Mouse (Mus musculus) liver, embryonic 14.5 days (tissue): Measurements from ENCODE around the gene Oxgr1. TPM values are rescaled to one million over a fixed set of nuclear protein-coding genes. Genes with fewer than 3 reads are reported as not detected.

Source experiments
- ATAC-seq: fragments of 200-750 bp; cut with Nextera tagmentation; 2 replicates; pipeline ENCODE4 v1.8.0; 2017; ENCODE audit warnings: moderate number of reproducible peaks, mild to moderate bottlenecking, moderate library complexity; ENCODE audit not compliant: insufficient read depth
- DNase-seq, 3 experiments: peaks; one replicate each; pipeline ENCODE4 v3.0.0-alpha.2; 2012 to 2013; ENCODE audit warnings: low read depth in 3 of 3, low spot score in 3 of 3
- H3K27ac ChIP-seq: fragments of 300-500 bp; sonication (generic); 2 replicates; pipeline ENCODE4 v1.5.1; 2014; ENCODE audit warnings: moderate library complexity, mild to moderate bottlenecking, control low read depth, inconsistent platforms
- H3K27me3 ChIP-seq: fragments of 300-500 bp; sonication (generic); 2 replicates; pipeline ENCODE4 v1.6.1; 2014; ENCODE audit warnings: mild to moderate bottlenecking, low read length, moderate library complexity; ENCODE audit not compliant: control insufficient read depth, insufficient read depth
- H3K36me3 ChIP-seq: fragments of 300-500 bp; sonication (generic); replicated peaks from 2 replicates; pipeline ENCODE4 v1.6.1; 2014; ENCODE audit warnings: low read depth; ENCODE audit not compliant: control insufficient read depth, insufficient read depth
- H3K4me1 ChIP-seq, 2 experiments: fragments of 200-500 bp in 1 of 2; fragments of 300-500 bp in 1 of 2; sonication (generic) in 1 of 2; replicated peaks; 2 replicates each; pipeline ENCODE4 v1.6.1; 2012 to 2014; ENCODE audit warnings: antibody characterized with exemption in 1 of 2, inconsistent platforms in 1 of 2, low read length in 1 of 2; ENCODE audit not compliant: control insufficient read depth in 2 of 2, insufficient read depth in 2 of 2
- H3K4me2 ChIP-seq: fragments of 300-500 bp; sonication (generic); 2 replicates; pipeline ENCODE4 v1.6.1; 2014; ENCODE audit warnings: low read depth, mild to moderate bottlenecking, control low read depth, moderate library complexity
- H3K4me3 ChIP-seq, 2 experiments: fragments of 200-500 bp in 1 of 2; fragments of 300-500 bp in 1 of 2; sonication (generic) in 1 of 2; 2 replicates each; pipeline ENCODE4 v1.5.1; 2012 to 2014; ENCODE audit warnings: low read depth in 2 of 2, low read length in 2 of 2, mild to moderate bottlenecking in 2 of 2, control low read depth in 1 of 2, inconsistent platforms in 1 of 2, moderate library complexity in 1 of 2; ENCODE audit not compliant: insufficient read depth in 1 of 2
- H3K9ac ChIP-seq: fragments of 300-500 bp; sonication (generic); replicated peaks from 2 replicates; pipeline ENCODE4 v1.6.1; 2014; ENCODE audit warnings: mild to moderate bottlenecking, control low read depth, moderate library complexity
- H3K9me3 ChIP-seq: fragments of 300-500 bp; sonication (generic); 2 replicates; pipeline ENCODE4 v1.6.1; 2016; ENCODE audit warnings: low read length, mixed read lengths; ENCODE audit not compliant: control insufficient read depth
- CTCF ChIP-seq: IDR thresholded peaks from 2 replicates; pipeline ENCODE4 v1.5.1; 2016; ENCODE audit warnings: antibody characterized with exemption, low read depth, control low read depth
- EP300 ChIP-seq: IDR thresholded peaks from 2 replicates; pipeline ENCODE4 v1.6.1; 2016; ENCODE audit warnings: antibody characterized with exemption, low read depth
- WGBS: fragments of 180-500 bp; shearing (Covaris S2); extraction: QIAGEN DNeasy Blood & Tissue Kit; methylation state at CpG from one replicate; pipeline ENCODE4 v1.1.7; 2014; ENCODE audit not compliant: insufficient replicate concordance; 5-methylcytosine and 5-hydroxymethylcytosine counted together
- polyA plus RNA-seq, 2 experiments: library from polyadenylated mRNA; depleted of rRNA in 1 of 2; stranded (reverse) in 1 of 2; unstranded in 1 of 2; fragments of >200 nt; fragmentation: Nextera tagmentation in 1 of 2; extraction: Ambion mirVana in 1 of 2; gene quantifications; 2 replicates each; pipeline versions ENCODE4 v1.2.1 to v1.2.3; 2012 to 2014

Gene Oxgr1
- polyA plus RNA-seq, 2 experiments: not detected

GRCm38 (mm10) chr14:120076192-120076591 is 34.0 kb upstream of the Oxgr1 start:
- H3K36me3 ChIP-seq: no peaks in the 10 kb centered on the region
- H3K4me2 ChIP-seq: no peak overlapping the region
- no peaks in the 10 kb centered on the region for H3K4me1 ChIP-seq
- H3K4me3 ChIP-seq: no peak overlapping the region
- no peaks in the 10 kb centered on the region for H3K9me3 ChIP-seq
- no peaks in the 10 kb centered on the region for H3K27me3 ChIP-seq
- WGBS: 32% methylated on average over 2 of the region's 2 CpGs
- H3K27ac ChIP-seq: no peak overlapping the region
- TF ChIP-seq EP300 (no peak), CTCF (no peak; the same call in 1 of the 2 replicates)
- ATAC-seq (no peak), DNase-seq (no peak)
- H3K9ac ChIP-seq: no peak overlapping the region

GRCm38 (mm10) chr14:120075746-120076145 is 33.5 kb upstream of the Oxgr1 start:
- no peak overlapping the region for H3K4me3 ChIP-seq
- no peaks in the 10 kb centered on the region for H3K9me3 ChIP-seq
- no peaks in the 10 kb centered on the region for H3K27me3 ChIP-seq
- WGBS: 48% methylated on average over 5 of the region's 5 CpGs
- H3K9ac ChIP-seq: no peak overlapping the region
- no peak for ATAC-seq
- no peak for TF ChIP-seq EP300
- no peak for TF ChIP-seq CTCF
- no peak overlapping the region for H3K27ac ChIP-seq
- no peak for DNase-seq
- H3K36me3 ChIP-seq: no peaks in the 10 kb centered on the region
- H3K4me1 ChIP-seq: no peaks in the 10 kb centered on the region
- no peak overlapping the region for H3K4me2 ChIP-seq

GRCm38 (mm10) chr14:120074231-120074630 is 32.0 kb upstream of the Oxgr1 start:
- no peak overlapping the region for H3K4me3 ChIP-seq

GRCm38 (mm10) chr14:120061096-120061495 is 18.9 kb upstream of the Oxgr1 start:
- Histone ChIP-seq H3K27ac (no peak overlapping the region), H3K9me3 (no peaks in the 10 kb centered on the region), H3K4me3 (no peak overlapping the region), H3K9ac (no peak overlapping the region), H3K36me3 (no peaks in the 10 kb centered on the region), H3K4me2 (no peak overlapping the region), H3K27me3 (no peaks in the 10 kb centered on the region), H3K4me1 (no peaks in the 10 kb centered on the region)
- WGBS: 56% methylated on average over 9 of the region's 9 CpGs
- ATAC-seq (no peak), DNase-seq (no peak)
- TF ChIP-seq CTCF: peak; percentile 50
- no peak for TF ChIP-seq EP300

More at GRCm38 (mm10) chr14:120074231-120074630, 32.0 kb upstream of the Oxgr1 start:
- H3K27ac ChIP-seq: no peak overlapping the region
- ATAC-seq (no peak), DNase-seq (no peak)
- no peaks in the 10 kb centered on the region for H3K27me3 ChIP-seq
- H3K4me2 ChIP-seq: no peak overlapping the region
- no peaks in the 10 kb centered on the region for H3K9me3 ChIP-seq
- H3K9ac ChIP-seq: no peak overlapping the region
- H3K4me1 ChIP-seq: no peaks in the 10 kb centered on the region
- H3K36me3 ChIP-seq: no peaks in the 10 kb centered on the region
- TF ChIP-seq CTCF (no peak), EP300 (no peak)

GRCm38 (mm10) chr14:120033454-120033853 is 8.8 kb downstream of the Oxgr1 start:
- H3K4me2 ChIP-seq: no peak overlapping the region
- WGBS: 25% methylated on average over 1 of the region's 1 CpGs
- no peak for ATAC-seq
- no peaks in the 10 kb centered on the region for H3K36me3 ChIP-seq
- no peak overlapping the region for H3K4me3 ChIP-seq
- no peaks in the 10 kb centered on the region for H3K4me1 ChIP-seq
- no peaks in the 10 kb centered on the region for H3K9me3 ChIP-seq
- no peak for DNase-seq
- no peak overlapping the region for H3K9ac ChIP-seq
- H3K27ac ChIP-seq: no peak overlapping the region
- TF ChIP-seq EP300 (no peak), CTCF (no peak)
- H3K27me3 ChIP-seq: no peaks in the 10 kb centered on the region
